Mouse (Mus musculus) heart, postnatal 0 days (tissue): ENCODE measurements around the gene Ttc7b.

ENCODE experiments used
- CTCF ChIP-seq: IDR thresholded peaks from 2 replicates; pipeline ENCODE4 v1.5.1; 2016; ENCODE audit warnings: antibody characterized with exemption, control low read depth, low read depth
- EP300 ChIP-seq: IDR thresholded peaks from 2 replicates; pipeline ENCODE4 v1.6.1; 2016; ENCODE audit warnings: antibody characterized with exemption, low read depth

- TF ChIP-seq CTCF, result no peak
- TF ChIP-seq EP300, result no peak
Observed at GRCm38 (mm10) chr12:100255441-100255949, 265.1 kb downstream of the Ttc7b start.
